Mouse (Mus musculus) bone marrow, adult 2 months (tissue): ENCODE data around the gene Has3. TPM values are rescaled to one million over a fixed set of nuclear protein-coding genes. Genes with fewer than 3 reads are reported as not detected.
"Not testable (repeated sequence)": the region's sequence is repeated elsewhere in the genome, so short reads cannot be mapped to it uniquely, and the experiment has no call there.

Experiments
- H3K27ac ChIP-seq: fragments of 200-500 bp; 2 replicates; pipeline ENCODE4 v1.5.1; 2012; ENCODE audit warnings: low read depth, mild to moderate bottlenecking, control low read depth, inconsistent platforms, low read length; ENCODE audit not compliant: control insufficient read depth, poor library complexity, insufficient read depth
- H3K4me1 ChIP-seq: fragments of 200-500 bp; 2 replicates; pipeline ENCODE4 v1.6.1; 2011; ENCODE audit warnings: low read length; ENCODE audit not compliant: control insufficient read depth, insufficient read depth
- H3K4me3 ChIP-seq: fragments of 200-500 bp; replicated peaks from 2 replicates; pipeline ENCODE3; 2011; ENCODE audit warnings: mild to moderate bottlenecking, low read depth, low read length, control low read depth; ENCODE audit not compliant: control insufficient read depth
- CTCF ChIP-seq: fragments of 200-500 bp; IDR thresholded peaks from 2 replicates; pipeline ENCODE4 v1.5.1; 2011; ENCODE audit warnings: low read length, control low read depth; ENCODE audit not compliant: control insufficient read depth, insufficient read depth
- POLR2A ChIP-seq: fragments of 200-500 bp; IDR thresholded peaks from 2 replicates; pipeline ENCODE4 v1.6.1; 2011; ENCODE audit warnings: low read depth, mild to moderate bottlenecking, control low read depth, low read length, borderline replicate concordance; ENCODE audit not compliant: control insufficient read depth
- WGBS: fragments of 180-500 bp; shearing (Covaris S2); methylation state at CpG from one replicate; pipeline ENCODE4 v1.1.7; 2018; 5-methylcytosine and 5-hydroxymethylcytosine counted together
- polyA plus RNA-seq: library from polyadenylated mRNA; stranded (reverse); fragments of >200 nt; gene quantifications from 2 replicates; pipeline ENCODE4 v1.2.4, GENCODE M21; 2011; ENCODE audit warnings: low replicate concordance; ENCODE audit not compliant: missing spikeins, insufficient read depth, insufficient read length

Gene Has3
- polyA plus RNA-seq, 1 experiment: not detected

GRCm38 (mm10) chr8:106920395-106920741 lies 50.3 kb downstream of the Has3 start:
- no peak overlapping the region for H3K4me3 ChIP-seq
- no peaks in the 10 kb centered on the region for H3K4me1 ChIP-seq
- TF ChIP-seq POLR2A (no peak), CTCF (no peak)
- WGBS: 89% methylated on average over 5 of the region's 5 CpGs
- H3K27ac ChIP-seq: no peak overlapping the region

- 78% methylated on average over 4 of the region's 4 CpGs for WGBS
- H3K4me1 ChIP-seq: no peaks in the 10 kb centered on the region
- H3K4me3 ChIP-seq: no peak overlapping the region
Measured at GRCm38 (mm10) chr8:106924057-106924456, 54.0 kb downstream of the Has3 start.

DNA sequence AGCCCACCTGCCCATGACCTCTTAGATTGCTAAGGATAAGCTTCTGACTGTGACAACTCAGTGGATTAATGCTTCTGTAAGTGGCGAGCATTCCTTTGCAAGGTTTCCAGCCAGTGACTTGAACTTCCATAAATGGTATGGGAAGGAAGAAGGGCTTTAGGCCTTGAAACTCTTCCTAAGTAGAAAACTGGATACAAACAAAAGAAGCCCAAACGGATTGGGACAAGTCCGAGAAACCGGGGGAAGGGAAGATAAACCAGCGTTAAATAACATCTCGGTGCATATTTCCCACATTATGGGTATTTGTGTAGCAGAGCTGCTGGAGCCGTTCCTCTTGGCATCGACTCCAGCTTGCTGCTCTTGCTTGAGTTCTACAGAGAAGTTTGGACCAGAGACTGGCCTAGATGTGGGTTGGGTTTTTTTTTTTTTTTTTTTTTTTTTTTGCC lies 54.9 kb downstream of the Has3 start:
- H3K27ac ChIP-seq: no peak overlapping the region
- 83% methylated on average over 8 of the region's 8 CpGs for WGBS

More at GRCm38 (mm10) chr8:106924057-106924456, 54.0 kb downstream of the Has3 start:
- H3K27ac ChIP-seq: no peak overlapping the region
- TF ChIP-seq CTCF (no peak), POLR2A (no peak)

DNA sequence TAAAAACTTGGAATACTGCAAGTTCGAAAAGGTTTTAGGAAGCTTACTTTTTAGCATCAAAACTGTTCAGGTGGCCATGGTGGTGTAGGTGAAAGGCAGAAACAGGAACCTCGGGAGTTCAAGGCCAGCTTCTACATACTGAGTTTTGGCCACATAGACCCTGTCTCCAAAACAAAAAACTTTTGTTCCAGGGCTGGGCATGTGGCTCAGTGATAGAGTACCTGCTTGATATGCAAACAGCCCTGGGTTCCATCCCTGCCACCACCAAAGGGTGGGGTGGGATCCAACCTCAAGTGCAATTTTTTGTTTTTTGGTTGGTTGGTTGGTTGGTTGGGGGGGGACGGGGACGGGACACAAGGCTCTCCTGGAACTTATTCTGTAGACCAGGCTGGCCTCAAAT lies 55.4 kb downstream of the Has3 start:
- TF ChIP-seq POLR2A: no peak
- TF ChIP-seq CTCF: no peak
- H3K4me1 ChIP-seq: no peaks in the 10 kb centered on the region
- no peak overlapping the region for H3K4me3 ChIP-seq
- H3K27ac ChIP-seq: no peak overlapping the region
- 73% methylated on average over 4 of the region's 4 CpGs for WGBS

More for the DNA sequence above, 54.9 kb downstream of the Has3 start:
- H3K4me1 ChIP-seq: no peaks in the 10 kb centered on the region
- TF ChIP-seq POLR2A: no peak
- TF ChIP-seq CTCF: no peak
- no peak overlapping the region for H3K4me3 ChIP-seq

DNA sequence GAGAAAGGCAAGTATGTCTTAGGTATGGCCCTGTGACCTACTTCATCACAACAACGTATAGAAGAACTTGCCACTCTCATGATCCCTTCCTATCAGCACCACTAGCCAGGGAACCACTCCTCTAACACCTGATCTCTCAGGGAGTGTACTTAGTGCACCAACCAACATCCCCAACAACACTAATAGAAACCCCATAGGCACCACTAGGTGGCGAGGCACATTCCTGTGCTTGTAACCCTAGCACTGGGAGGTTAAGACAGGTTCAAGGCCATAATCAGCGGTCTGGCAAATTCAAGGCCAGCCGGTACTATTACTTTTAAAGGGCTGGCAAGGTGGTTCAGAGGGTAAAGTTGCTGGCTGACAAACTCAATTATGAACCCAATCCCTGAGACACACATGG lies 57.2 kb downstream of the Has3 start:
- no peak overlapping the region for H3K4me3 ChIP-seq
- 54% methylated on average over 4 of the region's 4 CpGs for WGBS
- H3K27ac ChIP-seq: no peak overlapping the region
- no peaks in the 10 kb centered on the region for H3K4me1 ChIP-seq
- TF ChIP-seq CTCF (peak; percentile 63), POLR2A (no peak)

DNA sequence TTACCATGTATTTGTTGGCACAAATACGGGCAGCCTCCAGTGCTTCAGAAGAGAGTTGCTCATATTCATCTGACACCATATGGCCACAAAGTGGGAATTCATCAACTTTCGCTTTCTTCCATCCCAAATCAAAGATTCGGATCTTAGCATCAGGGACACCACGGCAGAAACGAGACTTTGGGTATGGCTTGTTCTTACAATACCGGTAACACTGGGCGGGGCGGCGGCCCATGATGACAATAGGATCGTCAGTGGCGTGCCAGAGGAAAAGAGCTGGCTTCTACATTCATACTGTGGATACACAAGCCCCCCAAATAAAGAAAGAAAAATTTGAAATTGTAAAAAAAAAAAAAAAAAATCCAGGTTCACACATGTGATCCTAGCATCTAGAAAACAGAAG lies 58.1 kb downstream of the Has3 start:
- H3K4me1 ChIP-seq, H3K4me3 ChIP-seq, H3K27ac ChIP-seq: not testable (repeated sequence)
- 87% methylated on average over 11 of the region's 11 CpGs for WGBS

DNA sequence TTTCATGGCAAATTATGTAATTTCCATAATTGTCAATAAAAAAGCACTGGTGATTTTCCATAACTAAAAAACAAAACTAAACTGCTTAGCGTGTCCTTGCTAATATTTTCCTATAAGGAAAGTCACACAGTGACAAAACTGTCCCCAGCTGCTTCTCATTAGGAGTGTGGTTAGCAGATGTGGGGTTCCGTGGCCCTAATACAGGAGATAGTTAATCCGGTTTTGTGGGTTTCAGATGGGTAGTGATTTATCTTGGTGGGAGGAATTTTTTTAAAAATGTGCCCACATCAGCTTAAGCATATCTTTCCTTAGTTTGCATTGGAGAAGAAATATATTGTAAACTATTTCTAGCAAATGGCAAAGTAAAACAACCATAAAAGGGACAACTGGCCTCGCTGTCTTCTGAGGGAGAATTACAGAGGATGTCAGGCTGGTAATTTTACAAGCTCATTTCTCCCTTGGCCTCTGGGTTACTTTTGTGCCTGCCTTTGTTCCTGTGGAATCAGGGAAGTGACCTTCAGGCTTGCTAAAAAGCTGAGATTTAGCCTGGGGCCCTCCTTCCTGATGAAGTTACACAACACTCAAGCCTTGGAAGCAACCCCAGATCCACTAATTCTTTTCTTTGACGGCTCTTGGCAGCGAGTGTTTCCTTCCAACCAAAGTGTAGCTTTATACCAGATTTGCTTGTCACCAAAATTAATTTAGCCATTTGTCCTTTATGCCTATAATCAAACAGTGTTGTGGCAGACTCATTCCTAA lies 59.3 kb downstream of the Has3 start:
- Histone ChIP-seq H3K4me1 (peaks cover 1% of the 10 kb centered on the region), H3K27ac (no peak overlapping the region), H3K4me3 (no peak overlapping the region)
- TF ChIP-seq POLR2A: no peak
- no peak for TF ChIP-seq CTCF
- WGBS: 44% methylated on average over 6 of the region's 6 CpGs

- peaks cover 1% of the 10 kb centered on the region for H3K4me1 ChIP-seq
- H3K4me3 ChIP-seq: no peak overlapping the region
- WGBS: 82% methylated on average over 5 of the region's 5 CpGs
- H3K27ac ChIP-seq: no peak overlapping the region
- TF ChIP-seq POLR2A (no peak), CTCF (no peak)
Measured at GRCm38 (mm10) chr8:106929921-106930320, 59.9 kb downstream of the Has3 start.

- 8% methylated on average over 22 of the region's 22 CpGs for WGBS
- no peak overlapping the region for H3K27ac ChIP-seq
- H3K4me1 ChIP-seq: peaks cover 1% of the 10 kb centered on the region
- TF ChIP-seq POLR2A (no peak), CTCF (no peak)
- H3K4me3 ChIP-seq: no peak overlapping the region
Measured at GRCm38 (mm10) chr8:106932376-106933065, 62.5 kb downstream of the Has3 start.
